Mouse (Mus musculus) cortical plate, adult 2 months (tissue): ENCODE measurements at regions not wholly inside any gene's neighbourhood (a gene's known extent, or its start where the extent isn't known, plus 50 kb on each side); places are given as distances from the start of the nearest gene placed in this dataset.

Experiments used
- H3K27ac ChIP-seq: fragments of 200-500 bp; 2 replicates; pipeline ENCODE4 v1.5.1; 2012; ENCODE audit warnings: low read length, control low read depth, inconsistent platforms; ENCODE audit not compliant: insufficient read depth
- H3K4me1 ChIP-seq: fragments of 200-500 bp; 2 replicates; pipeline ENCODE4 v1.6.1; 2011; ENCODE audit warnings: low read length; ENCODE audit not compliant: control insufficient read depth, insufficient read depth
- H3K4me3 ChIP-seq: fragments of 200-500 bp; 2 replicates; pipeline ENCODE4 v1.5.1; 2011; ENCODE audit warnings: mild to moderate bottlenecking, low read length, control low read depth; ENCODE audit not compliant: insufficient read depth
- CTCF ChIP-seq: fragments of 200-500 bp; IDR thresholded peaks from 2 replicates; pipeline ENCODE4 v1.5.1; 2011; ENCODE audit warnings: mild to moderate bottlenecking, control low read depth, low read length; ENCODE audit not compliant: insufficient read depth; ENCODE audit errors: extremely low read depth
- POLR2A ChIP-seq: fragments of 200-500 bp; IDR thresholded peaks from 2 replicates; pipeline ENCODE4 v1.6.1; 2011; ENCODE audit warnings: mild to moderate bottlenecking, low read length, control low read depth; ENCODE audit not compliant: insufficient read depth; ENCODE audit errors: extremely low read depth

- no peaks in the 10 kb centered on the region for H3K4me1 ChIP-seq
- H3K27ac ChIP-seq = no peak overlapping the region
- no peak overlapping the region for H3K4me3 ChIP-seq
- TF ChIP-seq CTCF (no peak), POLR2A (no peak)
Observed at GRCm38 (mm10) chr11:18534807-18535591, 483.8 kb downstream of the Meis1 start.

GRCm38 (mm10) chr11:18531264-18532110 lies 487.3 kb downstream of the Meis1 start:
- Histone ChIP-seq H3K27ac (no peak overlapping the region), H3K4me1 (no peaks in the 10 kb centered on the region), H3K4me3 (no peak overlapping the region)
- no peak for TF ChIP-seq CTCF
- no peak for TF ChIP-seq POLR2A

- Histone ChIP-seq H3K27ac (no peak overlapping the region), H3K4me1 (no peaks in the 10 kb centered on the region), H3K4me3 (no peak overlapping the region)
- TF ChIP-seq POLR2A (no peak), CTCF (no peak)
Observed at GRCm38 (mm10) chr11:18528568-18528967, 490.2 kb downstream of the Meis1 start.

- H3K4me3 ChIP-seq = no peak overlapping the region
- TF ChIP-seq POLR2A = no peak
- no peak for TF ChIP-seq CTCF
- H3K4me1 ChIP-seq = no peaks in the 10 kb centered on the region
- no peak overlapping the region for H3K27ac ChIP-seq
Observed at GRCm38 (mm10) chr11:18495108-18495757, 523.6 kb downstream of the Meis1 start.

GRCm38 (mm10) chr11:18493981-18494380 lies 524.8 kb downstream of the Meis1 start:
- Histone ChIP-seq H3K4me1 (no peaks in the 10 kb centered on the region), H3K4me3 (no peak overlapping the region), H3K27ac (no peak overlapping the region)
- TF ChIP-seq POLR2A (no peak), CTCF (no peak)

GRCm38 (mm10) chr11:18493086-18493485 lies 525.7 kb downstream of the Meis1 start:
- TF ChIP-seq CTCF (no peak), POLR2A (no peak)

GRCm38 (mm10) chr11:18489517-18490256 lies 529.1 kb downstream of the Meis1 start:
- Histone ChIP-seq H3K4me1 (no peaks in the 10 kb centered on the region), H3K4me3 (no peak overlapping the region), H3K27ac (no peak overlapping the region)
- TF ChIP-seq POLR2A (no peak), CTCF (no peak)

More at GRCm38 (mm10) chr11:18493086-18493485, 525.7 kb downstream of the Meis1 start:
- H3K27ac ChIP-seq = no peak overlapping the region
- no peaks in the 10 kb centered on the region for H3K4me1 ChIP-seq
- no peak overlapping the region for H3K4me3 ChIP-seq

GRCm38 (mm10) chr11:18478841-18479240 lies 525.2 kb upstream of the Etaa1 start:
- TF ChIP-seq CTCF (no peak), POLR2A (no peak)
- no peaks in the 10 kb centered on the region for H3K4me1 ChIP-seq
- H3K27ac ChIP-seq = no peak overlapping the region
- no peak overlapping the region for H3K4me3 ChIP-seq

GRCm38 (mm10) chr11:18451271-18451670 lies 497.6 kb upstream of the Etaa1 start:
- TF ChIP-seq CTCF = no peak
- TF ChIP-seq POLR2A = no peak
- no peak overlapping the region for H3K4me3 ChIP-seq
- no peaks in the 10 kb centered on the region for H3K4me1 ChIP-seq
- H3K27ac ChIP-seq = no peak overlapping the region
